Mouse (Mus musculus) megakaryocyte, embryonic 14.5 days (primary cell): ENCODE measurements around the gene Fhdc1. TPM values are rescaled to one million over a fixed set of nuclear protein-coding genes. Genes with fewer than 3 reads are reported as not detected.

Experiments
- H3K27me3 ChIP-seq: replicated peaks from 2 replicates; pipeline ENCODE3; 2012; ENCODE audit warnings: inconsistent platforms
- H3K36me3 ChIP-seq: replicated peaks from 2 replicates; pipeline ENCODE3; 2012; ENCODE audit warnings: low read length, inconsistent platforms, mixed read lengths
- H3K4me1 ChIP-seq: 2 replicates; pipeline ENCODE4 v1.6.1; 2012; ENCODE audit warnings: inconsistent platforms
- H3K4me3 ChIP-seq: replicated peaks from 2 replicates; pipeline ENCODE3; 2012; ENCODE audit warnings: moderate library complexity, mild to moderate bottlenecking, inconsistent platforms
- H3K9me3 ChIP-seq: 2 replicates; pipeline ENCODE4 v1.6.1; 2012; ENCODE audit warnings: inconsistent platforms
- FLI1 ChIP-seq: IDR thresholded peaks from 2 replicates; pipeline ENCODE4 v1.6.1; 2012; ENCODE audit warnings: low read length, inconsistent platforms, mixed read lengths
- GATA1 ChIP-seq: IDR thresholded peaks from 3 replicates; pipeline ENCODE4 v1.6.1; 2012; ENCODE audit warnings: mixed read lengths, low read length, inconsistent platforms, borderline replicate concordance
- polyA plus RNA-seq: library from polyadenylated mRNA; stranded (reverse); fragments of >175 nt; gene quantifications from 2 replicates; pipeline ENCODE4 v1.2.3, GENCODE M21; 2012; ENCODE audit warnings: low replicate concordance; ENCODE audit not compliant: insufficient read depth

The Fhdc1 gene
- polyA plus RNA-seq, 1 experiment, result 0.92 TPM

DNA sequence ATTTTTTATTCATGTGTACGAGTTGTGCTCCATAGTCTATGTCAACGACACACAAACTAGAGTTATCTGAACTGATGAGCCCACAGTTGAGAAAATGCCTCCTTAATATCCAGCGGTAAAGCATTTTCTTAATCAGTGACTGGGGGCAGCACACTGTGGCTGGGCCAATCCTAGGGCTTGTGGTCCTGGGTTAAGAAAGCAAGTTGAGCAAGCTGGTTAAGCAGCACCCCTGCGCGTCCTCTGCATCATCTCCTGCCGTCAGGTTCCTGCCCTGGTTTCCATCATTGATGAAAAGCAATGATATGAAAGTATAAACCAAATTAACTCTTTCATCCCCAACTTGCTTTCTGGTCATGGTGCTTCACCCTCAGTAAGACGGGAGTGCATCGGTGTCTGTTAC is 12.4 kb upstream of the Fhdc1 start:
- Histone ChIP-seq H3K27me3 (peaks cover 6% of the 10 kb centered on the region), H3K36me3 (peaks cover 42% of the 10 kb centered on the region), H3K9me3 (peaks cover 8% of the 10 kb centered on the region), H3K4me1 (peaks cover 20% of the 10 kb centered on the region), H3K4me3 (no peak overlapping the region)
- no peak for TF ChIP-seq FLI1
- no peak for TF ChIP-seq GATA1

DNA sequence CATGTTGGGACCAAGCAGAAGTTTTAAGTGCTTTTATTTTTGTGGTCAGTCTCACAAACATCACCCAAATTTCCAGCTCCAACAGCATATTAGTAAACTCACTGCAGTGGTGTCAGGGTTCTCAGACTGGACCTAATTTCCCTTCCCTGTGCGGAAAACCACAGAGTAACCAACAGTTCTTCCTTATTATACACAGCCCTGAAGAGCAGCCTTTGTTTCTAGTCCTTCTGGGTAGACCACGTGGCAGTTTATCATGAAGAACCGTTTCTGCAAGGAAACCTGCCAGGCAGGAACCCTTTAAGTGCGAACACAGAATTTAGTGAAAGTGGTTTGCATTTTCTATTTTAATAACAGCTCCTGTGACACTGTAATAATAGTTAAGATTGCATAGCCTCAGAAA is 11.9 kb upstream of the Fhdc1 start:
- TF ChIP-seq FLI1 (no peak), GATA1 (no peak)
- Histone ChIP-seq H3K27me3 (peaks cover 8% of the 10 kb centered on the region), H3K4me1 (peaks cover 20% of the 10 kb centered on the region), H3K4me3 (no peak overlapping the region), H3K9me3 (peaks cover 8% of the 10 kb centered on the region), H3K36me3 (peaks cover 39% of the 10 kb centered on the region)

DNA sequence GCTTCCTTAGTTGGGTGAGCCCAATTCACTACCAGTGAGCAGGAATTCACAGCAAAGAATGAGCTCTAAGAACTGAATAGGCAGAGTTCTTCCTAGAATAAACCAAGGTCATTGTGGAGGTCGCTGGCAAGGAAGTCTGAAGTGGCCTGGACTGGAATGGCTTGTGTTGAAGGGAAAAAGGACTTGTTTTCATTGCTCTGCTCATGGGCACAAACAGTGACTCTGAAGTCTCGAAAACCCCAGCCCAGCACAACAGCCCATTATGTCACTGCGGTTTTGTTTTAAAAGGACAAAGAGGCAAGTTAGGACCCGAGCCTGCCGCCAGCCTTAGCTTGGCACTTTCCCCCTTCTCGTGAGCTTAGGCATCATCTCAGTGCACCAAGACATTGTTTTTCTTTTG is 8.5 kb upstream of the Fhdc1 start:
- peaks cover 8% of the 10 kb centered on the region for H3K9me3 ChIP-seq
- peaks cover 12% of the 10 kb centered on the region for H3K36me3 ChIP-seq
- peaks cover 23% of the 10 kb centered on the region for H3K4me1 ChIP-seq
- peaks cover 25% of the 10 kb centered on the region for H3K27me3 ChIP-seq
- H3K4me3 ChIP-seq, result no peak overlapping the region
- TF ChIP-seq FLI1 (no peak), GATA1 (no peak)

DNA sequence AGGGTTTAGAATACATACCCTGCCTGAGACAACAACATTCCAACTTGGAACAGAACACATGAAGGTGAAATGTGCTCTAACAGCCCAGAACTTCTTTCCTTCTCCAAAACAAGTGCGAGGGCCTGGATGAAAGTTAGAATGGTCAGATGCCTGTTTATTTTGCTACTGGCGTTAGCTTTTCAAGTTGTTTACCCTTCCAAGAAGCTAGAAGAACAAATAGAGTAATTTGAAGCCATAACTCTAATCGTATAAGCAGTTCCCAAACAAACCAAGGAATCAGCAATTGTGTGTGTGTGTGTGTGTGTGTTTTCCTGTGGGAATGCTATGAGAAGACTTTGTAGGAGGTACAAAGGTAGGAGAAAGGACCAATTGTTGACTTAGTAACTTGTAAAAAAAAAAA is 4.7 kb upstream of the Fhdc1 start:
- Histone ChIP-seq H3K27me3 (peaks cover 62% of the 10 kb centered on the region), H3K9me3 (no peaks in the 10 kb centered on the region), H3K4me3 (no peak overlapping the region), H3K36me3 (no peaks in the 10 kb centered on the region), H3K4me1 (peaks cover 22% of the 10 kb centered on the region)
- TF ChIP-seq GATA1 (no peak), FLI1 (no peak)

DNA sequence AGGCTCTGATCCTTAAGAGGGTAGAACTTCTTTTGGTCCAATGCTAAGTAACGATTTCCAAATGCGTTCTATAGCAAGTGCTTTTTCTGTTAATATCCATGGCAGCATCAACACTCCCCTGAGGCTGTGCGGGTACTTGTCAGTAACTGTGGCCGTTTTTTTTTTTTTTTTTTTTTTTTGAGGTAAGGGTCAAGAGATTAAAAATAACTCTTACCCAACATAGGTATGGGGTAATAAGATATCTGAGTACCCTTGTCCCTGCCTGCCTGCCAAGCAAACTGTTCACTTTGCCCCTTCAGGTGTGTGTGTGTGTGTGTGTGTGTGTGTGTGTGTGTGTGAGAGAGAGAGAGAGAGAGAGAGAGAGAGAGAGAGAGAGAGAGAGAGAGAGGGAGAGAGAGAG is 4.1 kb upstream of the Fhdc1 start:
- peaks cover 24% of the 10 kb centered on the region for H3K4me1 ChIP-seq
- H3K36me3 ChIP-seq, result no peaks in the 10 kb centered on the region
- no peak overlapping the region for H3K4me3 ChIP-seq
- H3K27me3 ChIP-seq, result peaks cover 67% of the 10 kb centered on the region
- no peak for TF ChIP-seq GATA1
- TF ChIP-seq FLI1, result no peak
- no peaks in the 10 kb centered on the region for H3K9me3 ChIP-seq

DNA sequence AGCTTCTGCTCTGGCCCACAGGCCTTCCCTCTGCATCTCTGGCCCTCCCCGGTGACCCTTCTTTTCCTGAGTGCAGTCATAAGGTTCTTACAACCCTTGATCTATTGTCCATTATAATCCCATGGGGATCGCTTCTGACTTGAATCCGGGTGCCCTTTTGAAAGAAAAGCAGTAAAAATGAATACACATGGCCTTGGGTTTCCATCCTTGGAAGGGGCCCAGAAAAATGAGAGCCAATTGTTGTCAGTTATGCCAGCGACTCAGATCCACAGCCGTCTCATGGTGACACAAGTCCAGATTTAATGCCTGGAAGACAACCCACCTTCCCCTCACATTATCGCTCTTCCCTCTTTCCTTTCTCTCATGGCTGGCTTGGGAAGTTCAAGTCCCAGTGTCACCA is 1.9 kb upstream of the Fhdc1 start:
- peaks cover 81% of the 10 kb centered on the region for H3K27me3 ChIP-seq
- H3K4me3 ChIP-seq, result no peak overlapping the region
- TF ChIP-seq GATA1 (no peak), FLI1 (no peak)
- H3K9me3 ChIP-seq, result no peaks in the 10 kb centered on the region
- H3K4me1 ChIP-seq, result peaks cover 28% of the 10 kb centered on the region
- no peaks in the 10 kb centered on the region for H3K36me3 ChIP-seq

DNA sequence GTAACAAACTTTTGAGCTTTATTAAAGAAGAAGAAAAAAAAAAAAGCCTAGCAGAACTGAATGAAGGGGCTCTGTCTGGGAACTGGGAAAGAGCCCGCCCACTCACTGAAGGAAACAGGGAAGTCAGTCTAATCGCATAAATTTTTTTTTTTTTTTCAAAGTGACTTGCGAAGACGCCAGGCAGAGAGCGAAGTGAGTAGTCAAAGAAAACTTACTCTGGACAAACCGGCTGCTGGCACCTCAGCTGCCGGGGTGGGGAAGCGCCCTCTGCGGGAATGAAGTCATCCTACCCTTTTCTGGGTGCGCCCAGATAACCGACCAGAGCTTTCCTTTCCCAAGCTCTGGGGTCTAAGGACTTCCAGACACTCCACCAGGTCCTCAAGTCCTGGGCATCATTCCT is 875 bp upstream of the Fhdc1 start:
- no peaks in the 10 kb centered on the region for H3K36me3 ChIP-seq
- H3K4me3 ChIP-seq, result peak overlapping the region; percentile 92
- H3K27me3 ChIP-seq, result peaks cover 83% of the 10 kb centered on the region
- no peaks in the 10 kb centered on the region for H3K9me3 ChIP-seq
- TF ChIP-seq GATA1, result no peak
- TF ChIP-seq FLI1, result no peak
- H3K4me1 ChIP-seq, result peaks cover 24% of the 10 kb centered on the region

DNA sequence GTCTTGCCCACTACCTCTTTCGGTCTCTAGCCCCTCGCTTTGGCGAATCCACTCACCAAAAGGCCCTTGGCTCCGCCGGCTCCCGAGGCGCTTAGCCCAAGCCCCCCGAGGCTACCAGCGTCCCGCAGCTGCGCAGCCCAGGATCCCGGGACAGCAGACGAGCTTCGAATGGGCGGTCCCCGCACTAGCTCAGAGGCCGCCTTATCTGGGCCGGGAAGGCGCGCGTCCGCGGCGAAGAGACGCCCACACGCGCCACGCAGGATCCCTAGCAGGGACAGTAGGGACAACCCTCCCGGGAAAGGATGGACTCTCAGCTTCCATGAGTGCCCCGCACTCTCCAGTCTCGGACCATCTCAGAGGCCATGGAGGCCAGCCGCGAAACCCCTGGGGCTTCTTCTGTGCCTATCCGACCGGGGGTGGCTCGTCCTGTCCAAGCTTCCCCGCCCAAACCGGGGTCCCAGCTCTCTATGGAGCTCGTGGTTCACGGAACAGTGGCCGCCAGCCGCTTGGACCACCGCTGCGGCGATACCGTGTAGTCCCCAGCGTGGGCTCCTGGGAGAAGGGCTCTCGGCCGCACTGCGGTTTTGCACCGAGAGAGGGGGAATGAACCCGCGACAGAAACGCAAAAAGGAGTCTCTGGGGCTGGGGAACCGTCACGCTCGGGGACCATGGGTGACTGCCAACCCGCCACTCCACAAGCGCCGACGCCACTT is 780 bp downstream of the Fhdc1 start:
- Histone ChIP-seq H3K4me1 (peaks cover 24% of the 10 kb centered on the region), H3K9me3 (peaks cover 3% of the 10 kb centered on the region; the same call in 1 of the 2 replicates), H3K4me3 (peak overlapping the region; percentile 92), H3K36me3 (no peaks in the 10 kb centered on the region), H3K27me3 (peaks cover 92% of the 10 kb centered on the region)
- TF ChIP-seq GATA1 (no peak), FLI1 (no peak)

DNA sequence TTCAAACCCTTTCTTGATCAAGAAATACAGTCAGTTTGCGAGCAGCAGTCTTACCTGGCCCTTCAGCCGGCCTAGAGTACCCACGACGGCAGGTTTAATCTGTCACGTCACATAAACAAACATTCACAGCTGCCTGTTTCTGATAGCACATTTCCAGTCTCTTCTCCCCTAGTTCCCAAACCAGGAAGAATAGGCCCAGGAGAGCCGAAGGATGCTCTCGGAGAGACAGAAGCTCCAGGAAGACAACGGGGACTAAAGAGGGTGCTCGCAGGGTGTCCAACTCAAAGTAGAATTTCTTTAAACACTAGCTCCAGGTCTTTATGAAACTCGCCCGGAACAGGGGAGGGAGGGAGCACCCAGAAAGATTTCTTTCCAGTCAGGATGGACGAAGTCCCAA is 1.3 kb downstream of the Fhdc1 start:
- Histone ChIP-seq H3K27me3 (peaks cover 98% of the 10 kb centered on the region), H3K36me3 (no peaks in the 10 kb centered on the region), H3K9me3 (peaks cover 3% of the 10 kb centered on the region; the same call in 1 of the 2 replicates), H3K4me3 (peak overlapping the region; percentile 92), H3K4me1 (peaks cover 24% of the 10 kb centered on the region)
- TF ChIP-seq FLI1, result no peak
- TF ChIP-seq GATA1, result no peak

DNA sequence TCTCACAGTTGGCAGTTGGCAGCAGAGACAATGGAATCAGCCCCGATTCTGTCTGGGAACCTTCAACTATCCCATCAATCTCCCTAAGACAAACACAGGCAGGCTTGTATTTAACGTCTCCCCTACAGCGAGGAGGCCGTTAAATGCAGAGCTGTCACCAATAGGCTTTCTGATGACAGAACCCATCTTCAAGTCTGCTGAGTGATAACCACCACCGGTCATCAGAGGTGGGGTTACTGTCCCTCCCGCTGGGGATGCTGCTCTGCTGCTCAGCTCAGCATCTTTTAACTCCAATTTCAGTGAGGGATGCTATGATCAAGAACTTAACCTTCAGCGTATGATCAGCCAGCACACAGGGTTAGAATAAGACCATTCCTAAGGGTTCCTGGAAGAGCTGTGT is 2.0 kb downstream of the Fhdc1 start:
- H3K4me1 ChIP-seq, result peaks cover 28% of the 10 kb centered on the region
- no peaks in the 10 kb centered on the region for H3K36me3 ChIP-seq
- H3K9me3 ChIP-seq, result peaks cover 3% of the 10 kb centered on the region; the same call in 1 of the 2 replicates
- peaks cover 99% of the 10 kb centered on the region for H3K27me3 ChIP-seq
- TF ChIP-seq GATA1, result no peak
- no peak for TF ChIP-seq FLI1
- no peak overlapping the region for H3K4me3 ChIP-seq

DNA sequence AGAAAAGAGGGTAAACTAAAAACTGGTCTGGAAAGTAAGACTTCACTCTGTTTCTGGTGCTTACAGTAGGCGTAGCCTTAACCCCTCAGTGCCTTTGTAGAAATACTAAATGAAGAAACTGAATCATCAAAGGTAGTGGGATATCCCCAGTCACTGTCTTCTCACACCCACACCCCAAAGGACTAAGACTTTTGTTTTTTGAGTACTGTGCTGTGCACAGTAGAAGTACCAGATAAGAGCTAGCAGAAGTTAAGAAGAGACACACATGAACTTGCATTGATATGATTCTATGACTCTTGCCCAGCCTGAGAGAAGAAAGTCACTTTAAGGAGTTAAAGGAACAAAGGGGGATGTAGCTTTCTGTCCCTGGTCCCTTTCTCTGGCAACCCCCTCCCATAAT is 2.7 kb downstream of the Fhdc1 start:
- no peak for TF ChIP-seq GATA1
- TF ChIP-seq FLI1, result no peak
- H3K36me3 ChIP-seq, result no peaks in the 10 kb centered on the region
- peaks cover 28% of the 10 kb centered on the region for H3K4me1 ChIP-seq
- peaks cover 3% of the 10 kb centered on the region; the same call in 1 of the 2 replicates for H3K9me3 ChIP-seq
- no peak overlapping the region for H3K4me3 ChIP-seq
- peaks cover 99% of the 10 kb centered on the region for H3K27me3 ChIP-seq
